Mouse (Mus musculus) small intestine, adult 2 months (tissue): ENCODE data around the gene Pde9a.

Source experiments
- CTCF ChIP-seq: fragments of 200-500 bp; IDR thresholded peaks from 2 replicates; pipeline ENCODE4 v1.5.1; 2012; ENCODE audit warnings: low read depth, mild to moderate bottlenecking, control low read depth, inconsistent platforms, low read length, moderate library complexity, mixed read lengths; ENCODE audit not compliant: insufficient replicate concordance, insufficient read length; ENCODE audit errors: extremely low read depth
- POLR2A ChIP-seq: fragments of 200-500 bp; IDR thresholded peaks from 2 replicates; pipeline ENCODE4 v1.6.1; 2012; ENCODE audit warnings: low read depth, mild to moderate bottlenecking, control low read depth, inconsistent platforms, low read length, moderate library complexity

- TF ChIP-seq CTCF (no peak), POLR2A (no peak)
Observed at GRCm38 (mm10) chr17:31349388-31349787, 36.6 kb upstream of the Pde9a start.
